Mouse (Mus musculus) hindbrain, embryonic 15.5 days (tissue): ENCODE results near the gene Gm20479. TPM values are rescaled to one million over a fixed set of nuclear protein-coding genes. Genes with fewer than 3 reads are reported as not detected.

ENCODE experiments used
- ATAC-seq: fragments of 200-750 bp; cut with Nextera tagmentation; 2 replicates; pipeline ENCODE4 v1.8.0; 2017; ENCODE audit warnings: low read depth, moderate number of reproducible peaks, moderate TSS enrichment; ENCODE audit not compliant: low FRiP score
- H3K27ac ChIP-seq: fragments of 300-500 bp; sonication (generic); replicated peaks from 2 replicates; pipeline ENCODE4 v1.5.1; 2015; ENCODE audit warnings: mild to moderate bottlenecking, inconsistent platforms
- H3K27me3 ChIP-seq: fragments of 300-500 bp; sonication (generic); 2 replicates; pipeline ENCODE4 v1.6.1; 2015; ENCODE audit warnings: control low read depth, inconsistent platforms
- H3K36me3 ChIP-seq: fragments of 300-500 bp; sonication (generic); 2 replicates; pipeline ENCODE4 v1.6.1; 2015; ENCODE audit warnings: control low read depth, inconsistent platforms
- H3K4me1 ChIP-seq: fragments of 300-500 bp; sonication (generic); replicated peaks from 2 replicates; pipeline ENCODE4 v1.6.1; 2015; ENCODE audit warnings: control low read depth, inconsistent platforms
- H3K4me2 ChIP-seq: fragments of 300-500 bp; sonication (generic); 2 replicates; pipeline ENCODE4 v1.6.1; 2015; ENCODE audit warnings: moderate library complexity, mild to moderate bottlenecking, inconsistent platforms
- H3K4me3 ChIP-seq: fragments of 300-500 bp; sonication (generic); 2 replicates; pipeline ENCODE4 v1.5.1; 2015; ENCODE audit warnings: mild to moderate bottlenecking, inconsistent platforms
- H3K9ac ChIP-seq: fragments of 300-500 bp; sonication (generic); 2 replicates; pipeline ENCODE4 v1.6.1; 2015; ENCODE audit warnings: inconsistent platforms
- H3K9me3 ChIP-seq: fragments of 300-500 bp; sonication (generic); 2 replicates; pipeline ENCODE4 v1.6.1; 2016; ENCODE audit warnings: control low read depth, inconsistent platforms
- WGBS: fragments of 180-500 bp; shearing (Covaris S2); methylation state at CpG from one replicate; pipeline ENCODE4 v1.1.7; 2015; 5-methylcytosine and 5-hydroxymethylcytosine counted together
- polyA plus RNA-seq: library from polyadenylated mRNA; unstranded; fragments of >200 nt; fragmentation: Nextera tagmentation; extraction: Ambion mirVana; gene quantifications from 2 replicates; pipeline ENCODE4 v1.2.1, GENCODE M21; 2015

Gene Gm20479
- polyA plus RNA-seq, 1 experiment from 2014 or later: not detected

DNA sequence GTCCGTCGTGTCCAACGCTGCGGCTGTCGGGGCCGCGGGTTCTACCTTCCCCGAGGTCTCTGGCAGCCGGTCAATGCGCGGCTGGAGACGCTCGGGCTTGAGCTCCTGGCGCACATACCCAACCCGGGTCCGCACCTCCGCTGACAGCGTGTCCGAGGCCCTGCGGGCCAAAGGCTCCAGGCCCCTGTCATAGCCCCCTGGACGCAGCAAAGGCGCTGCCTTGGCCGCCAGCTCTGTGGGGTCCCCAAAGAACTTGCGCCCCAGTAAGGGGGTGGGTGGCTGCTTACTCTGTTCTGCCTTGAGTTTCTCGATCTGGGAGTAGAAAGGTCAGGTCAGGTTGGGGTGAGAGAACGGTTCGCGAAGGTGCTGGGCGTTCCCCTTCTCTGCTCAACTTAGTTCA, 7.2 kb upstream of the Gm20479 start:
- peaks cover 9% of the 10 kb centered on the region; the same call in 1 of the 2 replicates for H3K36me3 ChIP-seq
- no peaks in the 10 kb centered on the region for H3K9me3 ChIP-seq
- H3K9ac ChIP-seq: no peak overlapping the region
- H3K27ac ChIP-seq: no peak overlapping the region
- 8% methylated on average over 29 of the region's 29 CpGs for WGBS
- no peak overlapping the region for H3K4me2 ChIP-seq
- ATAC-seq: no peak
- peaks cover 63% of the 10 kb centered on the region for H3K27me3 ChIP-seq
- H3K4me3 ChIP-seq: no peak overlapping the region
- H3K4me1 ChIP-seq: peaks cover 9% of the 10 kb centered on the region; the same call in 1 of the 2 replicates

DNA sequence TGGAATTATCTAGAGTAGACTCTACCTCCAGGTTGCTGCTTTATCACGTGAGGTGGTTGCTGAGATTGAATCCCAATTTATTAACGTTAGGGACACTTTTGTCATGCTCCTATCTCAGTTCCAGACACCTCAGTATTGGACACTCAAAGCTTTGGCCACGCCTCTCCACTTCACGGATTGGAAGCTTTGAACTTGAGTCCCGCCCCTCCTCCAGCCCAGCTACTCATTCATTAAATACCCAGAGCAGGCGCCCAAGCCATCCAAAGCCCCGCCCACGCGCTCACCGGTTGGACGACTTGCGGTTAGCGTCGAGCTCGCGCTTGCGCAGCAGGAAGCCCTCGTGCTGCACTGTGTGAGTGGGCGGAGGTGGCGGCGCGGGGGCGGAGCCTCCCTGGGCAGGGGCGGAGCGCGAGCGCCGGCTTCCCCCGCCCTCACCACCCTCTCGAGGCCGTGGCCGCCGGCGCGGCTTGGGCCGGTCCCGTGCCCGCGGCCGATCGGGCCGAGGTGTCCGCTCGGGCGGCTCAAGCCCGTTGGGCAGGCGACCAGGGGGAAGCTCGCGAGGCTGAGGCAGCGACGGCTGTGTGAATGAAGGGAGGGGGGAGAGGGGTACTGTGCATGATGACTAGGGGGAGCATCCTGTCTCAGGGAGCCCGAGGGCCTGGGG, 4.2 kb upstream of the Gm20479 start:
- Histone ChIP-seq H3K27ac (0 out of 2 replicates have a peak overlapping the region, but pooled peaks have one; percentile 25), H3K4me2 (peak overlapping the region; percentile 78), H3K4me1 (peaks cover 13% of the 10 kb centered on the region), H3K4me3 (peak overlapping the region; percentile 48), H3K27me3 (peaks cover 58% of the 10 kb centered on the region), H3K9me3 (no peaks in the 10 kb centered on the region), H3K36me3 (no peaks in the 10 kb centered on the region), H3K9ac (peak overlapping the region; percentile 63)
- under 1% methylated on average over 52 of the region's 52 CpGs for WGBS
- ATAC-seq: peak; percentile 94

DNA sequence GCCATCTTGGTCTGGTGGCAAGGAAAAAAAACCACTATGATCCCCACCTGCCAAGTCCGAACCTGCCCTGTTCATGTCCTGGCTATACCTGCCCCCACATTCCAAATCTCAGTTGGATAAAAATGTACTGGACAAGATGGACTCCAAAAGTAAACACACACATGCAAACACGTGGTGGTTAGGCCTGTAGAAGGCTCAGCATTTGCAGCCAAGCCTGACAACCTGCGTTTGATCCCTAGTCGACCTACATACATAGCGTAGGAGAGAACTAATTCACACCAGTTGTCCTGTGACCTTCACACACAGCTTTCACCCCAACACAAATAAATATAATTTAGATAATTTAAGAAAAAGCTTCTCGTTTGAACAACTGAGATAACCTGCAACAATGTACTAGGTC, 3.5 kb upstream of the Gm20479 start:
- Histone ChIP-seq H3K36me3 (no peaks in the 10 kb centered on the region), H3K27me3 (peaks cover 53% of the 10 kb centered on the region), H3K9me3 (no peaks in the 10 kb centered on the region), H3K4me3 (peak overlapping the region; percentile 48), H3K9ac (no peak overlapping the region), H3K4me1 (peaks cover 17% of the 10 kb centered on the region), H3K27ac (0 out of 2 replicates have a peak overlapping the region, but pooled peaks have one; percentile 5), H3K4me2 (peak overlapping the region; percentile 78)
- WGBS: 57% methylated on average over 6 of the region's 6 CpGs
- ATAC-seq: no peak

DNA sequence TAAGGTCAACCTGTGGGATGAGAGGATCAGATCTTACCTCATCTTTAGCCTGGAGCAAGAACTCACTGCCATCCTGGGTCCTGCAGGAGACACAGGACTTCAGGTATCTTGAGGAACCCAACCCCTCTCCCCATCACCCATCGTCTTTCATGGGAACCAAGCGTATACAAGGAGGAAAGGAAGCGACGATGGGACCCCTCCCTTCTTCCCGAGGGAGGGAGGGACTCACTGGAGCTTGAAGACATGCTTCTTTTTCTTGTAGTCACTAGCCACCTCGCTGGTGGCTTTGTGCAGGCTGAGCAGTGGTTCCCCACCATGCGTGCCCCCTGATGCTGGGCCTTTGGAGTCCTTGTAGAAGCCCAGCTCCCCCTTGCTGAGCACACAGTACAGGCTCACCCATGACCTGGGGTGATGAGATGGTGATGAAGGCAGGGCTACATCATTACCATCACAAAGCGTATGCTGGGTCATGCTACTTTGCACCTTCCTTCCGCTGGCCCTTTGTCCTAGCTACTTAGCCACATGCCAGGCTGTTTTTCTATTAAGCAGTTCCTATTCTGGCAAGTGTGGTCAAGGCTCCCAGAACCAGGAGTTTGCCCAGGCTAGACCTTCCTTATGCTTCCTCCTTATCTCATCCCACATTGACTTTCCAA, 2.6 kb upstream of the Gm20479 start:
- Histone ChIP-seq H3K4me1 (peaks cover 23% of the 10 kb centered on the region), H3K36me3 (no peaks in the 10 kb centered on the region), H3K4me2 (no peak overlapping the region), H3K4me3 (no peak overlapping the region), H3K27ac (no peak overlapping the region), H3K9ac (no peak overlapping the region), H3K9me3 (no peaks in the 10 kb centered on the region), H3K27me3 (peaks cover 44% of the 10 kb centered on the region)
- 83% methylated on average over 9 of the region's 9 CpGs for WGBS
- ATAC-seq: no peak

DNA sequence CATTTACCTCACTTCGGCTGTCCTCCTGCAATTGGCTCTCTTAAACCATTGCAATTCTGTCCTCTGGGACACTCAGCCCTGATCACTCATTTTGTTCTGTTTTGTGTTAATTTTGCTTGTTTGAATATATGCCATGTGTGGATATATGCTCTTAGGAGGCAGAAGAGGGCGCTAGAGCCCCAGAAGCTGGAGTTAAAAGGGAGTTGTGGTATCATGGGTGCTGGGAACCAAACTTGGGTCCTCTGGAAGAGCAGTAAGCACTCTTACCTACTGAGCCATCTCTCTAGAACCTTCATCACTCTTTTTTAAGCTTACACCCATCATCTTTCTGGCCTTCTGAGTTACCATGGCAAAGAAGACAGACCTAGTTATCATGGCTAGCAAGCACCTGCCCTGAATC, 1.9 kb upstream of the Gm20479 start:
- Histone ChIP-seq H3K36me3 (no peaks in the 10 kb centered on the region), H3K27me3 (peaks cover 37% of the 10 kb centered on the region)

DNA sequence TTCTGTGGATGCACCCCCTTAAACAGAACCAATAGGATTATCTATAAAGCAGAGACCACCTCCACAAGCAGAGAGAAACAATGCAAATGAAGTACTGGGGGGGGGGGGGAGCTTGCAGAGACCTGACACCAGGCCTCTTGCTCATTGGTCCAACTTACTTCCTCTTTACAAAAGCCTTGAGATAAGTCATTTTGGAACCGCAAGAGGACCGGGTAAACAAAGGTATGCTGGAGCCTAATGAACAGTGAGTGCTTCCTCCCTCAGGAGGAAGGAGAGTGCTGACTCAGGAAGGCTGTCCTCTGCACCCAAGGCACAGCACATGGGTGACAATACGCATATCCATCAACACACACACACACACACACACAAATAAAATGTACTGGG, 368 bp upstream of the Gm20479 start:
- WGBS: 26% methylated on average over 3 of the region's 3 CpGs
- H3K9ac ChIP-seq: no peak overlapping the region
- H3K27ac ChIP-seq: no peak overlapping the region
- H3K4me1 ChIP-seq: peaks cover 31% of the 10 kb centered on the region
- H3K4me3 ChIP-seq: no peak overlapping the region
- H3K36me3 ChIP-seq: no peaks in the 10 kb centered on the region
- no peaks in the 10 kb centered on the region for H3K9me3 ChIP-seq
- H3K27me3 ChIP-seq: peaks cover 27% of the 10 kb centered on the region
- H3K4me2 ChIP-seq: no peak overlapping the region
- ATAC-seq: no peak

More for the DNA sequence above, 1.9 kb upstream of the Gm20479 start:
- Histone ChIP-seq H3K4me2 (no peak overlapping the region), H3K9ac (no peak overlapping the region), H3K4me3 (no peak overlapping the region), H3K9me3 (no peaks in the 10 kb centered on the region), H3K4me1 (peaks cover 30% of the 10 kb centered on the region), H3K27ac (no peak overlapping the region)
- ATAC-seq: no peak
- WGBS: 74% methylated on average over 2 of the region's 2 CpGs

DNA sequence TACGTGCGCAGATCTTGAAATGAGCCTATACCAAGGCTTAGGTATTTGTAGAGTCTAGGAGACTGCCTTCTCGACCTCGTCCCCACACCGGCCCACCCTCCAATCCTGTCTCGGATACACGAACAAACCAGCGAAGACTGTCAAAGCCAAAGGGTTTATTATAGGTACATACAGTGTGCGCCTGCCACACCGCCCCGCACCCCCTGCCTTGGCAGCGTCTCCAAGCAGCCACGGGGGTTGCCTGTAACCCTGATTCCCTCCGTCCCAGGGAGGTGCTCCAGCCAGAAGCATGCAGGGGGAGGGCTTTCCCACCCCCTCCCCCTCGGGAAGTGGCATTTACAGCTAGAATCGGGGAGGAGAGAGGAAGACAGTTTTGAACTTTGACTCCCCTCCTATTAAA, 971 bp downstream of the Gm20479 start:
- Histone ChIP-seq H3K27ac (peak overlapping the region; percentile 50; the same call in 1 of the 2 replicates), H3K9ac (no peak overlapping the region), H3K9me3 (no peaks in the 10 kb centered on the region), H3K4me3 (peak overlapping the region; percentile 83), H3K4me1 (peaks cover 28% of the 10 kb centered on the region), H3K27me3 (peaks cover 27% of the 10 kb centered on the region), H3K36me3 (peaks cover 9% of the 10 kb centered on the region; the same call in 1 of the 2 replicates), H3K4me2 (peak overlapping the region; percentile 73)
- ATAC-seq: peak; percentile 42
- 4% methylated on average over 16 of the region's 16 CpGs for WGBS

DNA sequence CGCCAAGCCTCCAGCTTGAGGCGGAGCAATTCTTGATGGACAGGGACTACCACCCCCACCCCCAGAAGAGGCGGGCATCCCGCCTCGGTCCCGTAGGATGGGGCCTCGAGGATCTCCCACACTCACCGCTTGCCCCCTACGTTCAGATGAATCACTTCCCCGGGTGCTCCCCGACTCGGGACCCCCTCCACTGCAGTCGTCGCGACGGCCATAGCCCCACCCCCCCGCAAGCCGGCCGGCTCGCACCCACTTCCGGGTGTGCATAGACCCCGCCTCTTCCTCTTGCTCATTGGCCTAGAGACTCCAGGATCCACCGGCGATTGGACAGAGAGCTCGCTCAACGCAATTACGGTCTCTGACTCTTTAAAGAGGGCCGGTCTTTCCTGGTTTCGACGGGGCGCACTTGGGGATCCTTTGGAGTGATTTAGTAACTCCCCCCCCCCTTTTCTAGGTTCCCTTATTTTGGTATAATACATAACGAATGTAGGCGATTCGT, 1.4 kb downstream of the Gm20479 start, which contains the start of gene Shkbp1:
Shkbp1 (minus strand) TSS at position 275 of the 496 bp plus-strand sequence.
- Histone ChIP-seq H3K27ac (peak within 1 kb of the TSS; percentile 73), H3K9ac (peak within 1 kb of the TSS; percentile 75), H3K36me3 (peaks cover 11% of the 10 kb centered on the region; the same call in 1 of the 2 replicates), H3K4me2 (peak within 1 kb of the TSS; percentile 73), H3K4me3 (peak within 1 kb of the TSS; percentile 83), H3K27me3 (peaks cover 27% of the 10 kb centered on the region), H3K4me1 (peaks cover 24% of the 10 kb centered on the region), H3K9me3 (no peaks in the 10 kb centered on the region)
- under 1% methylated on average over 34 of the region's 34 CpGs for WGBS
- ATAC-seq: peak; percentile 93

DNA sequence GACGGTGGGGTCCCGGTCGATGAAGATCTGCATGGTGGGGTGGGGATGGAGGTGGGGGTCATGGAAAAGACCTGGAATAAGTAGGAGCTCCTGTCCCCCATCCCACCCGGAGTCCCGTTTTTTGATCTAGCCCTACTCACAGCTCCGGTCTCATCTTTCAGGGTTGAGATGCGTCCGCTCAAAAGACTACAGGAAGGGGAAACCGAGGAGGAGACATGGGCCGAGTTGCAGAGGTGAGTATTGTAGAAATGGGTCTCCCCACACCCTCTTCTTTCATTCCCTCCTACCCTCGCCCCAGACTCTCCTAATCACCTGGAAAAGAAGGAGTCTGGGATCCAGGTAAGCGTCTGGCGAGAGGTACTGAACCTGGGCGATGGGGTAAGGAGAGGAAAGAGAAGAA, 2.0 kb downstream of the Gm20479 start:
- WGBS: 4% methylated on average over 14 of the region's 14 CpGs

DNA sequence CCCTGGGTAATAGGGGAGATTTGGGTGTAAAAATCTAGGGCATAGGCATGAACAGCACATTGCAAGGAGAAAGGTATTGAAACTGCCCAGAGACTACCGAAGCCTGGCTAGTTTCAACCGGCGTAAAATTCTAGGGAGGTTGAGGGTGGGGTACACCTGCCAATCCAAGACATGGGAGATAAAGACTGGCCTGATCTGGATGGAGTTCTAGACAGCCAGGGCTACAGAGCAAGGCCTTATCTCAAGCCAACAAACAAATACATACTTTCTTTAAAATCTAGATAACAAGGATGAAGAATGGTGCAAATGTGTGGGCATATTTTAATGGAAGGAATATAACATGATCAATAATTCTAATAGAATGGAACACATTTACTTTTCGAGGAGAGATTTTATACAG, 2.4 kb downstream of the Gm20479 start:
- no peaks in the 10 kb centered on the region for H3K9me3 ChIP-seq
- peaks cover 22% of the 10 kb centered on the region for H3K4me1 ChIP-seq
- peak overlapping the region; percentile 83 for H3K4me3 ChIP-seq
- H3K27ac ChIP-seq: no peak overlapping the region
- WGBS: 40% methylated on average over 4 of the region's 4 CpGs
- H3K9ac ChIP-seq: peak overlapping the region; percentile 75; the same call in 1 of the 2 replicates
- peak overlapping the region; percentile 73 for H3K4me2 ChIP-seq
- H3K27me3 ChIP-seq: peaks cover 27% of the 10 kb centered on the region
- H3K36me3 ChIP-seq: peaks cover 17% of the 10 kb centered on the region; the same call in 1 of the 2 replicates
- ATAC-seq: 0 out of 2 replicates have a peak, but pooled peaks have one; percentile 1

More for the DNA sequence above, 2.0 kb downstream of the Gm20479 start:
- H3K9ac ChIP-seq: peak overlapping the region; percentile 75
- H3K9me3 ChIP-seq: no peaks in the 10 kb centered on the region
- H3K4me2 ChIP-seq: peak overlapping the region; percentile 73
- H3K27ac ChIP-seq: peak overlapping the region; percentile 73
- H3K4me3 ChIP-seq: peak overlapping the region; percentile 83
- H3K4me1 ChIP-seq: peaks cover 22% of the 10 kb centered on the region
- peaks cover 15% of the 10 kb centered on the region; the same call in 1 of the 2 replicates for H3K36me3 ChIP-seq
- ATAC-seq: no peak
- H3K27me3 ChIP-seq: peaks cover 27% of the 10 kb centered on the region

DNA sequence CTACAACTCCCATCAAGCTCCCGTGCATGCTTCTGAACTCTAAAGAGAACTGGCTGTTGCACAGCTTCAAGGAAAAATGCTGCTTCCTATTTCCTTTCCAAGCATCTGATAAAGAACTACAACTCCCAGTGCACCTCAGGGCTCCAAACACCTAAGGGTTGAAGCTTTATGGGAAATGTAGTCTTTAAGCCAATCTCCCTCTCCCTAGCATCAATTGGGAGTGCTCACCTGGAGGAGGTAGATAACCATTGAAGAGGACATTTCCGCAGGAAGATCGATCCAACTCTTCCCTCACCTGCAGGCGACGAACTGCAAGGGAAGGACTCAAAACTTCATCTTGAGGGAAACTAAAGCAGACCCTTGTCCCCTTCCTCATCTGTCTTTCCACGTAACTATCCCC, 3.1 kb downstream of the Gm20479 start:
- peak overlapping the region; percentile 83 for H3K4me3 ChIP-seq
- H3K9ac ChIP-seq: no peak overlapping the region

DNA sequence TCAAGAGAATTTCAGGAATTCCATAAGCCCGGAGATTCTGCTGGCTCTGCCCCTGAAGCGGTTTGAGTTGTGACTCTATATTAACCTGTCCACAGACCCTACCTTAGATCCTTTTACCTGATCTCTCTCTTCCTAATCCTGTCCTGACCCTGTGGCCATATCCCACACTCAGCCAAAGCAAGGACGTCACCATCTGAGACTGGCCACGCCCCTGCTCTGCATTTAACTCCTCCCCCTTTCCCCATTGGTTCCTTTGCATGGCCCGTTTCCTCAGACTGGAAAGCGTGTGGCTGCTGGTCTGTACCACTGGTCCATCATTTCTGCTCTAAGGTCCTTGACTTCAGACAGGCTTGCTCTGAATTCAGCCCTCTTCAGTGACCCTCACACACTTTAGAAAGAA, 11.8 kb downstream of the Gm20479 start:
- Histone ChIP-seq H3K27me3 (no peaks in the 10 kb centered on the region), H3K4me2 (no peak overlapping the region), H3K9me3 (no peaks in the 10 kb centered on the region), H3K27ac (no peak overlapping the region), H3K36me3 (peaks cover 47% of the 10 kb centered on the region), H3K4me3 (no peak overlapping the region), H3K9ac (no peak overlapping the region), H3K4me1 (no peaks in the 10 kb centered on the region)
- WGBS: 26% methylated on average over 6 of the region's 6 CpGs
- no peak for ATAC-seq

More for the DNA sequence above, 3.1 kb downstream of the Gm20479 start:
- Histone ChIP-seq H3K27me3 (peaks cover 24% of the 10 kb centered on the region), H3K27ac (no peak overlapping the region), H3K4me2 (peak overlapping the region; percentile 73), H3K4me1 (peaks cover 22% of the 10 kb centered on the region), H3K9me3 (no peaks in the 10 kb centered on the region), H3K36me3 (peaks cover 17% of the 10 kb centered on the region; the same call in 1 of the 2 replicates)
- WGBS: 30% methylated on average over 6 of the region's 6 CpGs
- peak; percentile 28; the same call in 1 of the 2 replicates for ATAC-seq
